9 mouse cellular contexts compared by ENCODE assay signal in genomic region chr8:88252791-88253190, GRCm38 (mm10). TPM values are rescaled to one million over a fixed set of nuclear protein-coding genes. Genes with fewer than 3 reads are reported as not detected.
DNase-seq lines count a peak whose midpoint lies in the region; ATAC-seq and TF ChIP-seq lines count a peak whose summit lies in the region.
"Had no signal": no experiment of that assay in that cellular context is flagged by ENCODE, and none has a peak within 500 bp of the region (broad histone marks: within the 10 kb centered on the region; RNA-seq: fewer than 3 reads in every experiment).

No protein-coding gene starts in this region.

- no peak overlapping the region for H3K27ac ChIP-seq in forebrain, postnatal 0 days (ENCODE audit: low read depth, low read length)
- H3K27ac ChIP-seq in forebrain, embryonic 16.5 days (ENCODE audit: low read length), result no peak overlapping the region
- no peak overlapping the region for H3K27ac ChIP-seq in midbrain, embryonic 14.5 days (replicated peaks; ENCODE audit: low read depth, low read length)
- no peak overlapping the region for H3K27ac ChIP-seq in midbrain, embryonic 15.5 days
- no peak overlapping the region for H3K27ac ChIP-seq in lung, postnatal 0 days (ENCODE audit: low read length)
- H3K27ac ChIP-seq: heart, embryonic 15.5 days had no signal

- H3K4me1 ChIP-seq in forebrain, postnatal 0 days (ENCODE audit: insufficient read depth), result no peaks in the 10 kb centered on the region
- no peaks in the 10 kb centered on the region for H3K4me1 ChIP-seq in forebrain, embryonic 16.5 days (replicated peaks; ENCODE audit: control insufficient read depth, insufficient read depth, low read length)
- no peaks in the 10 kb centered on the region for H3K4me1 ChIP-seq in midbrain, embryonic 14.5 days (ENCODE audit: control insufficient read depth, insufficient read depth, low read length)
- no peaks in the 10 kb centered on the region for H3K4me1 ChIP-seq in midbrain, embryonic 15.5 days
- H3K4me1 ChIP-seq in lung, postnatal 0 days (ENCODE audit: insufficient read depth, low read depth, low read length), result no peaks in the 10 kb centered on the region
- H3K4me1 ChIP-seq: heart, embryonic 15.5 days had no signal

- no peak overlapping the region for H3K9ac ChIP-seq in forebrain, postnatal 0 days
- H3K9ac ChIP-seq in forebrain, embryonic 16.5 days (replicated peaks; ENCODE audit: low read depth, low read length), result no peak overlapping the region
- no peak overlapping the region for H3K9ac ChIP-seq in midbrain, embryonic 14.5 days (replicated peaks; ENCODE audit: low read length)
- H3K9ac ChIP-seq in midbrain, embryonic 15.5 days, result no peak overlapping the region
- H3K9ac ChIP-seq in lung, postnatal 0 days (replicated peaks; ENCODE audit: low read depth), result no peak overlapping the region
- H3K9ac ChIP-seq: heart, embryonic 15.5 days had no signal

- TF ChIP-seq CTCF in forebrain, postnatal 0 days (IDR thresholded peaks at IDR 0.05; ENCODE audit: low read depth), result peak; percentile 55
- TF ChIP-seq CTCF in lung, postnatal 0 days (IDR thresholded peaks at IDR 0.05), result peak; percentile 74

- DNase-seq in forebrain, postnatal 0 days, result no peak
- peak; percentile 66 for DNase-seq in midbrain, embryonic 14.5 days
- peak; percentile 32 for DNase-seq in c-Kit-negative CD71-positive TER-119-positive erythroid progenitor cells, embryonic 14.5 days (ENCODE audit: low read depth, low spot score)
- DNase-seq in lung, postnatal 0 days (ENCODE audit: low spot score), result peak; percentile 69
- DNase-seq in frontal cortex, postnatal 14 days (ENCODE audit: low spot score in 2 of 2), result no peak
- DNase-seq in heart, adult 9 months (ENCODE audit: low spot score in 2 of 2), result no peak

- H3K36me3 ChIP-seq in forebrain, postnatal 0 days (ENCODE audit: insufficient read depth), result peaks cover 32% of the 10 kb centered on the region
- H3K36me3 ChIP-seq in forebrain, embryonic 16.5 days (ENCODE audit: control insufficient read depth, insufficient read depth), result peaks cover 10% of the 10 kb centered on the region
- H3K36me3 ChIP-seq in midbrain, embryonic 14.5 days (ENCODE audit: control insufficient read depth, insufficient read depth, low read length), result peaks cover 39% of the 10 kb centered on the region
- H3K36me3 ChIP-seq in midbrain, embryonic 15.5 days (replicated peaks), result peaks cover 18% of the 10 kb centered on the region; the same call in 1 of the 2 replicates
- peaks cover 15% of the 10 kb centered on the region; the same call in 1 of the 2 replicates for H3K36me3 ChIP-seq in lung, postnatal 0 days (ENCODE audit: insufficient read depth, low read length)

- no peak overlapping the region for H3K4me2 ChIP-seq in forebrain, postnatal 0 days (ENCODE audit: low read depth)
- H3K4me2 ChIP-seq in forebrain, embryonic 16.5 days (ENCODE audit: low read length), result no peak overlapping the region
- no peak overlapping the region for H3K4me2 ChIP-seq in midbrain, embryonic 14.5 days (ENCODE audit: low read length)
- no peak overlapping the region for H3K4me2 ChIP-seq in midbrain, embryonic 15.5 days
- H3K4me2 ChIP-seq in lung, postnatal 0 days (replicated peaks; ENCODE audit: low read depth, low read length), result no peak overlapping the region
- H3K4me2 ChIP-seq: heart, embryonic 15.5 days had no signal

- no peaks in the 10 kb centered on the region for H3K27me3 ChIP-seq in forebrain, postnatal 0 days (ENCODE audit: insufficient read depth, low read length)
- H3K27me3 ChIP-seq in forebrain, embryonic 16.5 days (replicated peaks; ENCODE audit: control insufficient read depth, insufficient read depth, low read length), result no peaks in the 10 kb centered on the region
- no peaks in the 10 kb centered on the region for H3K27me3 ChIP-seq in midbrain, embryonic 14.5 days (ENCODE audit: control insufficient read depth, insufficient read depth, low read length)
- H3K27me3 ChIP-seq in midbrain, embryonic 15.5 days (replicated peaks), result no peaks in the 10 kb centered on the region
- H3K27me3 ChIP-seq in lung, postnatal 0 days (replicated peaks; ENCODE audit: insufficient read depth, low read length), result no peaks in the 10 kb centered on the region
- H3K27me3 ChIP-seq: heart, embryonic 15.5 days had no signal

- H3K4me3 ChIP-seq in forebrain, postnatal 0 days (ENCODE audit: low read depth, low read length), result no peak overlapping the region
- H3K4me3 ChIP-seq in forebrain, embryonic 16.5 days (replicated peaks; ENCODE audit: low read length), result no peak overlapping the region
- H3K4me3 ChIP-seq in midbrain, embryonic 14.5 days (replicated peaks; ENCODE audit: low read depth, low read length), result no peak overlapping the region
- H3K4me3 ChIP-seq in midbrain, embryonic 15.5 days, result no peak overlapping the region
- no peak overlapping the region for H3K4me3 ChIP-seq in lung, postnatal 0 days (ENCODE audit: low read depth, low read length)
- H3K4me3 ChIP-seq: heart, embryonic 15.5 days had no signal

- no peaks in the 10 kb centered on the region for H3K9me3 ChIP-seq in forebrain, postnatal 0 days (ENCODE audit: low read length)
- H3K9me3 ChIP-seq in forebrain, embryonic 16.5 days (ENCODE audit: control insufficient read depth, low read length), result no peaks in the 10 kb centered on the region
- H3K9me3 ChIP-seq in midbrain, embryonic 14.5 days (ENCODE audit: control insufficient read depth, low read length), result no peaks in the 10 kb centered on the region
- H3K9me3 ChIP-seq in midbrain, embryonic 15.5 days, result no peaks in the 10 kb centered on the region
- no peaks in the 10 kb centered on the region for H3K9me3 ChIP-seq in lung, postnatal 0 days (ENCODE audit: low read length)
- H3K9me3 ChIP-seq: heart, embryonic 15.5 days had no signal

- no peak for ATAC-seq in forebrain, postnatal 0 days
- no peak for ATAC-seq in forebrain, embryonic 16.5 days
- no peak for ATAC-seq in midbrain, embryonic 14.5 days (ENCODE audit: low FRiP score, low TSS enrichment)
- ATAC-seq in midbrain, embryonic 15.5 days (replicated peaks), result no peak
- no peak for ATAC-seq in lung, postnatal 0 days

- no peak for TF ChIP-seq EP300 in lung, postnatal 0 days (IDR thresholded peaks at IDR 0.05)

- 79% methylated on average over 3 of the region's 3 CpGs for WGBS in forebrain, postnatal 0 days
- WGBS in forebrain, embryonic 16.5 days, result 80% methylated on average over 3 of the region's 3 CpGs
- 81% methylated on average over 3 of the region's 3 CpGs for WGBS in midbrain, embryonic 14.5 days
- 78% methylated on average over 3 of the region's 3 CpGs for WGBS in midbrain, embryonic 15.5 days
- 68% methylated on average over 3 of the region's 3 CpGs for WGBS in lung, postnatal 0 days

RNA-seq across cellular contexts. Expression of gene Adcy7, which starts 19.4 kb away (rescaled TPM):
- total RNA-seq in forebrain, postnatal 0 days (2014; rRNA removed), result 7.2 and 9.4 TPM in 2 replicates
- polyA plus RNA-seq in forebrain, postnatal 0 days (2015; fragmentation: Nextera tagmentation; extraction: Ambion mirVana), result 2.2 and 4.0 TPM in 2 replicates
- 2.1 TPM in 2 replicates for polyA plus RNA-seq in forebrain, embryonic 16.5 days (2015; fragmentation: Nextera tagmentation; extraction: Ambion mirVana)
- polyA plus RNA-seq in midbrain, embryonic 14.5 days (2014; fragmentation: Nextera tagmentation; extraction: Ambion mirVana), result 1.8 and 2.6 TPM in 2 replicates
- 4.1 and 4.3 TPM in 2 replicates for polyA plus RNA-seq in midbrain, embryonic 15.5 days (2015; fragmentation: Nextera tagmentation; extraction: Ambion mirVana)
- polyA plus RNA-seq in lung, postnatal 0 days (2015; fragmentation: Nextera tagmentation; extraction: Ambion mirVana), result 16.5 and 17.6 TPM in 2 replicates

RNA-seq across cellular contexts. Expression of gene Tent4b, which starts 53.8 kb away (rescaled TPM):
- 29.6 and 36.7 TPM in 2 replicates for total RNA-seq in forebrain, postnatal 0 days (2014; rRNA removed)
- 4.8 and 6.8 TPM in 2 replicates for polyA plus RNA-seq in forebrain, postnatal 0 days (2015; fragmentation: Nextera tagmentation; extraction: Ambion mirVana)
- polyA plus RNA-seq in forebrain, embryonic 16.5 days (2015; fragmentation: Nextera tagmentation; extraction: Ambion mirVana), result 9.3 and 11.1 TPM in 2 replicates
- polyA plus RNA-seq in midbrain, embryonic 14.5 days (2014; fragmentation: Nextera tagmentation; extraction: Ambion mirVana), result 16.0 and 16.3 TPM in 2 replicates
- polyA plus RNA-seq in midbrain, embryonic 15.5 days (2015; fragmentation: Nextera tagmentation; extraction: Ambion mirVana), result 10.4 and 11.2 TPM in 2 replicates
- polyA plus RNA-seq in lung, postnatal 0 days (2015; fragmentation: Nextera tagmentation; extraction: Ambion mirVana), result 6.5 and 6.7 TPM in 2 replicates

Comparison
In these comparisons a context has a peak if more than half of its experiments do, and no peak if none do; other contexts are left out.
1. DNase-seq: peak in midbrain, embryonic 14.5 days (single experiment), c-Kit-negative CD71-positive TER-119-positive erythroid progenitor cells, embryonic 14.5 days (single experiment) and lung, postnatal 0 days (single experiment); none in forebrain, postnatal 0 days (single experiment), frontal cortex, postnatal 14 days (0 of 2) and heart, adult 9 months (0 of 2).